8 mouse cellular contexts compared by ENCODE assay signal in the genomic region with DNA sequence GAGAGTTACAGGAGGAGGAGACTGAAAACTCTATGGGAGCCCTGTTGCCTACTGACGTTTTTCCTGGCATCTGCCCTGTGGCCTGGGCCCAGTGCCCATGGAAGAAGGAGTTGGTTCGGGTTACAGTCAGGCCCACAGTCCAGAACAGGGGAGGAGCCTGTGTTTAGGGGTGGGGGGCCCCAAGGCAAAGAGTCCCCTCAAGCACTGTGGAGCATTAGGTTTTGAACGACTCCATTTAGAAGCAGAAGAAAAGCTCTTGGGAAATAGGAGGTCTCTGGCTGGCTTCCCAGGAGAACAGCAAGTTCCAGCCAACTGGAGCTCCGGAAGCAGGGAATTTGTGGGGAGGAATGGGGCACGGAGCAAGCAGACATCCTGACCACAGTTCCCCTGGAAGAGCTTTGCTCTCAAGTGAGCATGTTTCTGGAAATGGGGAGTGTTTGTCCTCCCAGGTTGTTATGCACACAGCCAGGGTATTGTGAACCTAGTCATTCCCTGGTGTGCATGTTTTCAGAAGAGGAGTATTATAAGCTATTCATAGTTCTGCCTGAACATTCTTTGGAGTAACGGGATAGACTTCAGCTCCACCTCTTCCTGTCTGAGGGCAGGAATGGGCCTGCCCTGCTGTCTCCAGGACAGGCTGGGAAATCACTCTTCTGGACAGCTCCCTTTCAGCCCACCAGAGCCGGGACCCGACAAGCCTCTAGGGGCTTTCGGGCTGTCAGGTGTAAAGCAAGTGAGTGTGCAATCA. TPM values are rescaled to one million over a fixed set of nuclear protein-coding genes. Genes with fewer than 3 reads are reported as not detected.
DNase-seq lines count a peak whose midpoint lies in the region; ATAC-seq lines count a peak whose summit lies in the region.

No protein-coding gene starts in this region.

- peak overlapping the region; percentile 87 for H3K27ac ChIP-seq in hindbrain, embryonic 16.5 days (ENCODE audit: low read depth, low read length)
- H3K27ac ChIP-seq in midbrain, embryonic 11.5 days (ENCODE audit: low read depth, low read length), result no peak overlapping the region
- H3K27ac ChIP-seq in stomach, embryonic 15.5 days, result peak overlapping the region; percentile 91

- peaks cover 3% of the 10 kb centered on the region; the same call in 1 of the 2 replicates for H3K4me1 ChIP-seq in hindbrain, embryonic 16.5 days (ENCODE audit: control insufficient read depth, insufficient read depth, low read depth, low read length)
- H3K4me1 ChIP-seq in midbrain, embryonic 11.5 days (ENCODE audit: control insufficient read depth, insufficient read depth, low read length), result peaks cover 26% of the 10 kb centered on the region
- H3K4me1 ChIP-seq in stomach, embryonic 15.5 days, result peaks cover 9% of the 10 kb centered on the region

- no peaks in the 10 kb centered on the region for H3K9me3 ChIP-seq in hindbrain, embryonic 16.5 days (ENCODE audit: control insufficient read depth, low read length)
- no peaks in the 10 kb centered on the region for H3K9me3 ChIP-seq in midbrain, embryonic 11.5 days (ENCODE audit: control insufficient read depth, low read length)
- H3K9me3 ChIP-seq in stomach, embryonic 15.5 days, result no peaks in the 10 kb centered on the region

- WGBS in hindbrain, embryonic 16.5 days, result 21% methylated on average over 9 of the region's 9 CpGs
- 42% methylated on average over 9 of the region's 9 CpGs for WGBS in midbrain, embryonic 11.5 days
- 11% methylated on average over 9 of the region's 9 CpGs for WGBS in stomach, embryonic 15.5 days

- peak; percentile 81 for DNase-seq in adrenal gland, postnatal 10 days
- peak; percentile 61 for DNase-seq in embryo, embryonic 10 days (ENCODE audit: low spot score)
- peak; percentile 80 for DNase-seq in gastrocnemius, postnatal 10 days
- peak; percentile 83 to 90 for DNase-seq in layer of hippocampus, postnatal 36 days
- DNase-seq in midbrain, embryonic 11.5 days (ENCODE audit: low spot score, missing footprints), result no peak
- no peak for DNase-seq in retina, postnatal 1 day

- H3K4me2 ChIP-seq in hindbrain, embryonic 16.5 days (ENCODE audit: low read length), result peak overlapping the region; percentile 25; the same call in 1 of the 2 replicates
- H3K4me2 ChIP-seq in midbrain, embryonic 11.5 days, result no peak overlapping the region
- peak overlapping the region; percentile 38 for H3K4me2 ChIP-seq in stomach, embryonic 15.5 days

- ATAC-seq in hindbrain, embryonic 16.5 days, result peak; percentile 96
- ATAC-seq in midbrain, embryonic 11.5 days (ENCODE audit: low FRiP score), result peak; percentile 14; the same call in 1 of the 2 replicates
- ATAC-seq in stomach, embryonic 15.5 days (ENCODE audit: insufficient read depth, low FRiP score, low read depth), result peak; percentile 75

- no peaks in the 10 kb centered on the region for H3K27me3 ChIP-seq in hindbrain, embryonic 16.5 days (replicated peaks; ENCODE audit: control insufficient read depth, insufficient read depth, low read length)
- H3K27me3 ChIP-seq in midbrain, embryonic 11.5 days (ENCODE audit: control insufficient read depth, insufficient read depth, low read length), result no peaks in the 10 kb centered on the region
- H3K27me3 ChIP-seq in stomach, embryonic 15.5 days (replicated peaks), result no peaks in the 10 kb centered on the region

- peak overlapping the region; percentile 14; the same call in 1 of the 2 replicates for H3K4me3 ChIP-seq in hindbrain, embryonic 16.5 days (ENCODE audit: low read length)
- no peak overlapping the region for H3K4me3 ChIP-seq in midbrain, embryonic 11.5 days (ENCODE audit: low read depth, low read length)
- peak overlapping the region; percentile 5; the same call in 1 of the 2 replicates for H3K4me3 ChIP-seq in stomach, embryonic 15.5 days (replicated peaks)

- no peaks in the 10 kb centered on the region for H3K36me3 ChIP-seq in hindbrain, embryonic 16.5 days (ENCODE audit: control insufficient read depth, insufficient read depth, low read length)
- H3K36me3 ChIP-seq in midbrain, embryonic 11.5 days (ENCODE audit: control insufficient read depth, insufficient read depth, low read length), result no peaks in the 10 kb centered on the region
- no peaks in the 10 kb centered on the region for H3K36me3 ChIP-seq in stomach, embryonic 15.5 days

- no peak overlapping the region for H3K9ac ChIP-seq in hindbrain, embryonic 16.5 days (ENCODE audit: low read depth, low read length)
- no peak overlapping the region for H3K9ac ChIP-seq in midbrain, embryonic 11.5 days (ENCODE audit: low read length)
- H3K9ac ChIP-seq in stomach, embryonic 15.5 days, result no peak overlapping the region

RNA-seq across cellular contexts. Expression of a gene that starts 28.2 kb away (rescaled TPM):
- 10 to 100 TPM; 32.1 to 39.1 TPM for total RNA-seq in adrenal gland, postnatal 10 days (2021)
- total RNA-seq in gastrocnemius, postnatal 10 days (2021), result 10 to 100 TPM; 61.6 to 64.2 TPM
- polyA plus RNA-seq in hindbrain, embryonic 16.5 days (2015; fragmentation: Nextera tagmentation; extraction: Ambion mirVana), result 84.9 and 87.2 TPM in 2 replicates
- 10 to 100 TPM; 80.7 to 82.0 TPM for total RNA-seq in layer of hippocampus, postnatal 36 days (2021)
- 26.6 and 29.4 TPM in 2 replicates for polyA plus RNA-seq in midbrain, embryonic 11.5 days (2014; fragmentation: Nextera tagmentation; extraction: Ambion mirVana)
- polyA plus RNA-seq in stomach, embryonic 15.5 days (2015; fragmentation: Nextera tagmentation; extraction: Ambion mirVana), result 34.0 and 36.5 TPM in 2 replicates

Comparison
In these comparisons a context has a peak if more than half of its experiments do, and no peak if none do; other contexts are left out.
1. DNase-seq: peak in adrenal gland, postnatal 10 days (single experiment), embryo, embryonic 10 days (single experiment), gastrocnemius, postnatal 10 days (single experiment) and layer of hippocampus, postnatal 36 days (2 of 2); none in midbrain, embryonic 11.5 days (single experiment) and retina, postnatal 1 day (single experiment).
2. ATAC-seq: peak in every context shown above with its lines; median percentile 96 in hindbrain, embryonic 16.5 days; 75 in stomach, embryonic 15.5 days; 14 in midbrain, embryonic 11.5 days.